Mouse (Mus musculus) regulatory T cell (primary cell): ENCODE data around the gene 4921536K21Rik.

Experiments
- in situ Hi-C: fragments of 300-600 bp; cut with MboI, MseI; formaldehyde crosslinking; loops from one replicate; pipeline ENCODE4 v1.15.1; 2025; ENCODE audit warnings: high pct_unique_total_duplicates

Gene 4921536K21Rik

GRCm38 (mm10) chr11:3854156-3854555 lies 40.7 kb downstream of the 4921536K21Rik start:
- in situ Hi-C loops, result no loop called here

- in situ Hi-C loops, result no loop called here
Measured at GRCm38 (mm10) chr11:3853481-3854034, 41.3 kb downstream of the 4921536K21Rik start.

- in situ Hi-C loops, result no loop called here
Measured at GRCm38 (mm10) chr11:3853031-3853430, 41.9 kb downstream of the 4921536K21Rik start.

- in situ Hi-C loops, result no loop called here
Measured at GRCm38 (mm10) chr11:3851872-3852271, 43.0 kb downstream of the 4921536K21Rik start.

- in situ Hi-C loops, result no loop called here
Measured at GRCm38 (mm10) chr11:3850746-3851277, 44.1 kb downstream of the 4921536K21Rik start.

GRCm38 (mm10) chr11:3850315-3850614 lies 44.6 kb downstream of the 4921536K21Rik start:
- in situ Hi-C loops, result no loop called here

- in situ Hi-C loops, result no loop called here
Measured at GRCm38 (mm10) chr11:3849469-3850314, 45.2 kb downstream of the 4921536K21Rik start.

- in situ Hi-C loops, result no loop called here
Measured at GRCm38 (mm10) chr11:3846351-3846750, 48.5 kb downstream of the 4921536K21Rik start.

- in situ Hi-C loops, result no loop called here
Measured at GRCm38 (mm10) chr11:3843943-3844734, 50.8 kb downstream of the 4921536K21Rik start.
